Mouse (Mus musculus): ENCODE measurements around the gene Perm1. TPM values are rescaled to one million over a fixed set of nuclear protein-coding genes. Genes with fewer than 3 reads are reported as not detected.
A peak's percentile ranks its signal among the peaks of the same experiment; 100 is the strongest.

Perm1 gene
- total RNA-seq, 1 experiment, result 0.18 TPM

DNA sequence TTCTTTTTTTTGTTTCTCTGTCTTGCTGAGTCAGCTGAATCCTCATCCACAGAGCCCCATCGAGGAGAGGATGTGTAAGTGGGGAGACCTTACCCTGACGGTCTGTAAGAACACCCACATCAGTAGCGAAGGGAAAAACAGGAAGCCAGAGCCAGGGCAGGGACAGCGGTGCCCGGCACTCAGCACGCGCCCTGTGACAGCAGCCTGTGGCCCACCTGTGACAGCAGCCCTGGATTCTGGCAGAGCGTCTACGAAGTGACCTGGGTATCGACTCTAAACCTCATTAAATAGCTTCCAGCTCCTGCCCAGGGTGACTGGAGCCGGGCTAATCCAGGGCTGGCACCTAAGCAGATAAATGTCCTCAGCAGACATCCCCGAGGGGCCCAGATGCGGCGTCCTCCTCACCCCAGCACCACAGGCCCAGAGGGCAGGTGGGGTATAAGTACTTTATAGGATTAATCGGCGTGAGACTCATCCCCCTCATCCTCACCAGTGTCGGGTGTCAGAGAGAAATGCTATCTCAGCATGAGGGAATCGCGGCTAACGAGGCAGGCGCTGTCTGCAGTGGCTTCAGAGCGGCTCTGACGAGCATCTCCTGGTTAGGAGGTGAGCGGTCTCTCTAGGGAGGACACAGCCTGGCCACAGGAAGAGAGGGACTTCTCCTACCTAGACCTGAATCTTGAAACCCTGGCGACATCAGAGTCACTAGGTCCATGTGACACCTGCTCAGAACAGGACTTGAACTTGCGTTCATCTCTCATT is 39.6 kb downstream of the Perm1 start, which contains the start of gene Samd11:
Samd11 (minus strand) TSS at position 580 of the 762 bp plus-strand sequence.
- no peak within 1 kb of the TSS for H3K9ac ChIP-seq (ENCODE audit: insufficient read depth, low read depth, low read length, poor library complexity, severe bottlenecking)
- DNase-seq (ENCODE audit: low read depth, low spot score), result no peak
- H3K4me1 ChIP-seq (ENCODE audit: control insufficient read depth in 2 of 2, insufficient read depth in 2 of 2, low read length in 2 of 2, poor library complexity in 1 of 2), result peaks cover 0 to 2% of the 10 kb centered on the region in 2 experiments; a peak in 1 of 4 replicates
- H3K4me3 ChIP-seq (ENCODE audit: insufficient read depth in 1 of 2, low read depth in 1 of 2, low read length in 2 of 2, poor library complexity in 1 of 2, severe bottlenecking in 1 of 2), result no peak within 1 kb of the TSS
- no peaks in the 10 kb centered on the region for H3K9me3 ChIP-seq (ENCODE audit: control insufficient read depth, insufficient read depth, low read depth, low read length)
- H3K36me3 ChIP-seq (ENCODE audit: control insufficient read depth, insufficient read depth, low read length, poor library complexity, severe bottlenecking), result no peaks in the 10 kb centered on the region
- no peak within 1 kb of the TSS for H3K27ac ChIP-seq (ENCODE audit: insufficient read depth, low read depth, low read length, poor library complexity, severe bottlenecking)
- TF ChIP-seq CHD2 (IDR thresholded peaks at IDR 0.05; ENCODE audit: low read depth, low read length) (no peak), MAFK (IDR thresholded peaks at IDR 0.05; ENCODE audit: insufficient read depth, low read depth, low read length) (peak; percentile 92), ZC3H11A (IDR thresholded peaks at IDR 0.05; ENCODE audit: borderline replicate concordance, low read depth, low read length) (no peak)
- in situ Hi-C loops (cut with MboI; ENCODE audit: low sequenced_read_pairs in 2 of 2, unreplicated experiment in 2 of 2), result no loop called here

Other genes with a start within 250 kb of the Perm1 start
- 11.9 and 20.6 TPM in 2 replicates for gene B3galt6, start 223.2 kb upstream of the Perm1 start, total RNA-seq (2012; rRNA removed)
- 176 and 257 TPM in 2 replicates for gene Sdf4, start 223.0 kb upstream of the Perm1 start, total RNA-seq (2012; rRNA removed)
- 2.4 and 2.6 TPM in 2 replicates for gene Tnfrsf4, start 202.0 kb upstream of the Perm1 start, total RNA-seq (2012; rRNA removed)
- gene Tnfrsf18, start 189.7 kb upstream of the Perm1 start, total RNA-seq (2012; rRNA removed), result 0.62 and 1.1 TPM in 2 replicates
- gene Ttll10, start 156.5 kb upstream of the Perm1 start, total RNA-seq (2012; rRNA removed), result 0.22 and 0.37 TPM in 2 replicates
- 83.4 and 131 TPM in 2 replicates for gene 9430015G10Rik, start 105.9 kb upstream of the Perm1 start, total RNA-seq (2012; rRNA removed)
- 1.7 and 2.2 TPM in 2 replicates for gene Rnf223, start 85.4 kb upstream of the Perm1 start, total RNA-seq (2012; rRNA removed)
- 214 and 296 TPM in 2 replicates for gene Agrn, start 18.4 kb upstream of the Perm1 start, total RNA-seq (2012; rRNA removed)
- gene Isg15, start 15.1 kb upstream of the Perm1 start, total RNA-seq (2012; rRNA removed), result 0.67 and 0.79 TPM in 2 replicates
- 0.21 and 0.27 TPM in 2 replicates for gene AW011738, start 12.6 kb upstream of the Perm1 start, total RNA-seq (2012; rRNA removed)
- gene Plekhn1, start 19.0 kb downstream of the Perm1 start, total RNA-seq (2012; rRNA removed), result 15.2 and 31.2 TPM in 2 replicates
- gene Noc2l, start 20.1 kb downstream of the Perm1 start, total RNA-seq (2012; rRNA removed), result 108 and 147 TPM in 2 replicates
- gene Samd11, start 39.8 kb downstream of the Perm1 start, total RNA-seq (2012; rRNA removed), result 1.4 and 2.3 TPM in 2 replicates
- gene Vmn2r-ps159, start 115.2 kb downstream of the Perm1 start, total RNA-seq (2012; rRNA removed), result not detected in 2 replicates

Measured in ES-E14 (cell line).